Mouse (Mus musculus): Measurements from ENCODE around the gene Tnrc18.
A peak's percentile ranks its signal among the peaks of the same experiment; 100 is the strongest.

Gene Tnrc18

GRCm38 (mm10) chr5:142822286-142823095, 5.0 kb upstream of the Tnrc18 start:
- no peak for DNase-seq

- no peak for DNase-seq
Measured at GRCm38 (mm10) chr5:142821974-142822285, 4.5 kb upstream of the Tnrc18 start.

- DNase-seq, result peak in 1 of 2 experiments; percentile 18
Measured at GRCm38 (mm10) chr5:142821266-142821973, 4.0 kb upstream of the Tnrc18 start.

GRCm38 (mm10) chr5:142820276-142821265, 3.1 kb upstream of the Tnrc18 start:
- no peak for DNase-seq

- no peak for DNase-seq
Measured at GRCm38 (mm10) chr5:142819385-142820275, 2.2 kb upstream of the Tnrc18 start.

- no peak for DNase-seq
Measured at GRCm38 (mm10) chr5:142818435-142819360, 1.2 kb upstream of the Tnrc18 start.

GRCm38 (mm10) chr5:142816811-142817523, 495 bp downstream of the Tnrc18 start:
- DNase-seq, result peak in 1 of 2 experiments; percentile 46

GRCm38 (mm10) chr5:142816031-142816810, 1.2 kb downstream of the Tnrc18 start:
- no peak for DNase-seq

- DNase-seq, result no peak
Measured at GRCm38 (mm10) chr5:142815421-142816001, 2.0 kb downstream of the Tnrc18 start.

GRCm38 (mm10) chr5:142814711-142815420, 2.6 kb downstream of the Tnrc18 start:
- DNase-seq, result no peak

GRCm38 (mm10) chr5:142814161-142814651, 3.3 kb downstream of the Tnrc18 start:
- DNase-seq, result no peak

GRCm38 (mm10) chr5:142813722-142814111, 3.7 kb downstream of the Tnrc18 start:
- DNase-seq, result no peak

GRCm38 (mm10) chr5:142812976-142813721, 4.3 kb downstream of the Tnrc18 start:
- DNase-seq, result no peak

GRCm38 (mm10) chr5:142812621-142812975, 4.9 kb downstream of the Tnrc18 start:
- DNase-seq, result no peak

- no peak for DNase-seq
Measured at GRCm38 (mm10) chr5:142811870-142812443, 5.5 kb downstream of the Tnrc18 start.

- DNase-seq, result no peak
Measured at GRCm38 (mm10) chr5:142810710-142811599, 6.5 kb downstream of the Tnrc18 start.
